Mouse (Mus musculus): Measurements from ENCODE around the gene St8sia1.

St8sia1 gene

DNA sequence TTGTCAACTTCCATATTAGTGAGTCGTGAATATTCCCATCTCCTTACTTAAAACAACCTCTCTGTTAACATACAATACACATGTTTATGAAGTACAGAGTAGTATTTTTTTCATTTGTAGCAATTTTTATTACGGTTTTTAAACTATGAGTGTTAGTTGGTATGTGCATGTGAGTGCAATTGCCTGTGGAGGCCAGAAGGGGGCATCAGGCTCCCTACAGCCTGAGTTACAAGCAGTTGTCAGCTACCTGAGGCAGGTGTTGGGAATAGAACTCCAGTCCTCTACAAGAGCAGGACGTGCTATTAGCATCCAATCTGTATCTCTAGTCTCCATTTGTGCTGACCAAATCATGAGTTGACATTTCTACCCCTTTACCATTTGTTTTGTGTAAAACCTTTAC is 19.8 kb downstream of the St8sia1 start:
- no peak for DNase-seq (ENCODE audit: extremely low spot score)

DNA sequence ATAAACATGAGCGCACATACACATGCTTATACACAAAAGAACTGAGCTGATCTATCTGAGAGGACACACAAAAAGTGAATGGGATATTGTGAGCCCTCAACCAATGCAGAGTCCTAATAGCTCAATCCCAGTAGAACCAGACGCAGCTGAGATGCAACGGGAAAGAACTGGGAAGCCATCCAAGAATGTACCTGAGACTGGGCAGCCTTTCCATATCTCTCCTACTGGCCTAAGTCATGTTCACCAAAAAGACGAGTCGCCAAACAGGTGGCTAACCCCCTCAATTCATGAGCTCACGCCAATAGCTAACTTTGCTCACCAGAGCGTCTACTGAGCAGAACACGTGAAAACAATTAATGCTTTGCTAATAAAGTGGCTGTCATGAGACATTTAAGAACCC is 20.8 kb downstream of the St8sia1 start:
- DNase-seq (ENCODE audit: extremely low spot score) = no peak

DNA sequence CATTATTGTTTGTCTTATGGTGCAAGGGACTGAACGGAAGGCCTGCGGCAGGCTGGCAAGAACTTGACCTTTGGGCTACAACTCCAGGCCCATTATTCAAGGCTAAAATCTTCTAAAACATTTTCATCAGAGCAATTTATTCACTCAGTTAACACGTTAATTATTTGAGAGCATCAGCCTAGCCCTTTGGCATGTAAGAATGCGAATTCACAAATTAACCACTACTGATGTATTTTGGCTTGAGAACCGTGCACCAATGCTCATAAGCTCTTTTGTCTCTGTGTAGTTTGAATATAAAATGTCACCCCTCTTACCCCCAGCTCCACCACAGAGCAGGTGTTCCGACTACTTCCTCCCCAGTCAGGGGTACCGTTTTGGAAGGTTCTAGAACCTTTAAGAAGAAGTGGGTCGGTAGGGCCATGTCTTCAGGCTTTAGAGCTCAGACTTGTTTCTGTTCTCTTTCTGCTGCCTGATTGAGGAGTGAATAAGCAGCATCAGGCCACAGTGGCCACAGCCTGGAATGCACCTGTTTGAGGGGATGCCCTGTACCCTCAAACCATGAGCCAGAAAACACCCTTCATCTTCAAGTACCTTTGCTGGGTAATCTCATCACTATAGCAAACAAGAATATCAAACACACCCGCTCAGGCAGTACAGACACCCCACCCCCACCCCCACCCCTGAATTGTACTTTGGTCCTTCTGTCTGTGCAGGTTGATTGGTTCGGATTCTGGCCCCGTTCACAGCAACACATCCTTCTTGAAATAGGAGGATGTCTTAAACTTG is 22.5 kb downstream of the St8sia1 start:
- no peak for DNase-seq (ENCODE audit: extremely low spot score)

DNA sequence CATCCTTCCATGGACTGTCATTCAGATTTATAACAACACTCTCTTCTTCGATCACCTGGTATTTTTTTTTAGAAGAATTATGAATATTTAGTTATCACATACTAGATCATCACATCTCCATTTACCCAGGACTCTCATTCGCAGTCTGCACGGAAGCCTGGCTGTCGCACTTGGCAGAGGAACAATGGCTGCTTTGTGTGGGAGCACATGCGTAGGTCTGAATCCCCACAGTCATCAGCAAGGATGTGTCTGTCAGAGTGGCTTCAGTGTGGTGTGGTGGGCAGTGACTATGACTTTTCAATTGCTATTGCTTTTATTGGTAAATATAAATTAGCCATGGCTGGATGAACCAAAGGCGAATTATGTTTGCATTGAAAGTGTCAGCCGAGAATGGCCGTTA is 23.2 kb downstream of the St8sia1 start:
- DNase-seq (ENCODE audit: extremely low spot score) = no peak

DNA sequence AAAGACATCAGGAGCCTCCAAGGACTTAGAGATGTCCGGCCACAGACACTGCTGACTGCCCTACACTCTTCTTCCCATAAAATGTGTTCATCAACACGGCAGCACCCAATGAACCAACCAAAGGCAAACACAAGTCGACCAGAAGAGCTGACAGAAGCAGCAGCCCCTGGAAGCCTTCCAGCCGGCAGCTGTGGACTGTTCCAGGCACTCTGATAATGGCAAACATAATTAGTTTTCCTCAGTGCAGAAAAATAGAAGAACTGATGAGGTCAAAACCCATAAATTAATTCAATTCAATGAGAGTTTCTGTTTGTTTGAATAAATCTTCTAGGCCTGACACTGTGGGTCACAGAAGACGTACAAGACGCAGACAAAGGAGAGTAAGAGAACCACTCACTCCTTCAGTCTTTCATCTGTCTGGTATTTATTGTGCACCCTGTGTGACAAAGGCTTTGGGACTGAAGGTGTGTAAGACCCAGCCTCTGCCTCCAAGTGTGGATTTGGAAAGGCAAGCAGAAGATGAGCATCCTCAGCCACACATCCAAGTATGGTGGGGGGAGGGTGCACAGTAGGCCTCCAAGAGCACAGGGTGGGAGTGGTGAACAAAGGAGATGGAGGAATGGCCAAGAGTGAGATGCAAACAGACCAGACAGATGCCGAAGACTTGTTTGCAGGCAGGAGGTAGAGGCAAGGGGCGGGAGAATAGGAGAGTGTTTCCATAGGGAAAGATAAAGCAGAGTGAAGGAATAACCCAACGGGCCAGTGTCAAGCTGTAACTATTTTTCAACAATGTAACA is 25.5 kb downstream of the St8sia1 start:
- DNase-seq (ENCODE audit: extremely low spot score) = no peak

DNA sequence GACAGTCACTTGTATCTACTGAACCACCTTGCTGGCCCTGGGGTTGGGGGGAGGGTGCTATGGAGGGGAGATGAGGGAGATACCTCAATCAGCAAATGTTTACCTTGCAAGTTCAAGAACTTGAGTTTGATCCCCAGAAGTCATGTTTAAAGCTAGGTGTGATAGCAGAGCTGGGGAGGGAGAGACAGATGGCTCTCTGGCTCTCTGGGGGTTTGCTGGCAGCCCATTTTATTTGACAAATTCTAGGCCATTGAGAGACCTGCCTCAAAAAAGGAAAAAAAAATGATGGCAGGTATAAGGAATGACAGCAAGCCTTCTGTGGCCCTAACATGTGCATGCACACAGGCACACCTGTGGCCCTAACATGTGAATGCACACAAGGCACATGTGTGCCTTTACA is 26.2 kb downstream of the St8sia1 start:
- DNase-seq (ENCODE audit: extremely low spot score) = no peak

DNA sequence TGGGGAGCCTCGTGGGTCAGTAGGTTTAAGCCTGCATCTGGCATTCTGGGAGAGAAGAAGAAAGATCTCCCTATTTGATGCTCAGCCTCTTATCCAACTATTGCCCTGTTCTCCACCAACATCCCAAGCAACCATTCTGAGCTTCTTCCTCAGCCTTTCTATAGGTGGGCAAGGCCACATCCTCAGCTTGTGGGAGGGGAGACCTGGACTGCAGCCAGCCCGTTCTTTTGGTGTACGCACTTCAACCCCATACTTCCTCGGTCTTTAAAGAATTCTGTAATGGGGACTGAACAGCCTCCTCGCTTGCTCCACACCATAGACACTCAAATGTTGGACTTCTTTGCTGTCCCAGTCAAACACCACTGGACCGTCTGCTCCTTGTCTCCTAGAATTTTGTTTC is 31.7 kb downstream of the St8sia1 start:
- no peak for DNase-seq (ENCODE audit: extremely low spot score)

DNA sequence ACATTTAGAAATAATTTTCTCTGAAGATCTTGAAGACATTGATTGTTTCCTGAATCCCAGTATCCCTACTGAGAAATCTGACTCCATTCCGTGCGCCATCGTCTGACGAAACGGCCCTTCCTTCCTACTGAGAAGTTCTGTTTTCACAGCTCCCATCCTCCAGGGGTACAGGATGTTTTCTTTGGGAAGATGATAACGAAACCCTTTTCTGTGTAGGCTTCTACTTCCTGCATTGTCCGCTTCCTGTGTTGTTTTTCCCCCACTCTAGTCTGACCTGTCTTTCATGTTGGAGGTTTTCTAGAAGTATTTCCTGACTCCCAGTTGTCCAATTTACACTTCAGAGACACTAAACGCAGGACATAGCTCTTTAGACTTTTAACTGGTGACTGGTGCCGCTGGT is 32.1 kb downstream of the St8sia1 start:
- DNase-seq (ENCODE audit: extremely low spot score) = no peak

DNA sequence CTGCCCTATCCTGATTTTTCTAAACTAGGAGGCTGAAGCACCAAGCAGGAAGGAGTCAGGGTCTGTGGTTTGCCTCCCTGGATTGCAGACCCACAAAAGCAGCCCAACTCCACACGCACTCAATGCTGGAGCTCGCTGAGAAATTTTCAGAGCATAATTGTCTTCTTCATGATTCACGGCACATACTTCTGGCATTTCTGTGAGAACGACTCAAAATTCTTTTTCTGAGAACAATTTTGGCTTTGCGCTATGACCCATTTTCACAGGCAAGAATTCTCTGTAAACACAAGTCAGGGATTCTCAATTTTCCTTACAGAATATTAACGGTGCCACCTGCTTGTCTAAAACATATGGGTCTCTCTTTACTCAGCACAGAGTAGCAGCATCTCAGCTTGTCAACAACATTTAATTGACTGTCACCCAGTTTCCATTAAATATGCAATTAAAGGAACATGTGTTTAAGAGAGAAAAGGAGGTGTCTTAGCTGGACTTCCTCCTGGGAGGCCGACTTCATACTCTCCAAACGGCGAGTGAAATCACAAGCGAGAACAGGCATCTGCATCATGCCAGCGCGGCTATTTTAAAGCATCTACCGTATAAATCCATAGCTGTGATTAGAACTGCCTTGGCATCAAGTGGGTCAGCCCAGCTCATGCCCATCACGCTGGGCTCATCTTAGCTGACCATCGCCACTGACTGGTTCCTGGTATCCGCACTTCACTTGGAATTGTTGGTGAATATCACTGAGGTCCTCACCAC is 35.5 kb downstream of the St8sia1 start:
- no peak for DNase-seq (ENCODE audit: extremely low spot score)

DNA sequence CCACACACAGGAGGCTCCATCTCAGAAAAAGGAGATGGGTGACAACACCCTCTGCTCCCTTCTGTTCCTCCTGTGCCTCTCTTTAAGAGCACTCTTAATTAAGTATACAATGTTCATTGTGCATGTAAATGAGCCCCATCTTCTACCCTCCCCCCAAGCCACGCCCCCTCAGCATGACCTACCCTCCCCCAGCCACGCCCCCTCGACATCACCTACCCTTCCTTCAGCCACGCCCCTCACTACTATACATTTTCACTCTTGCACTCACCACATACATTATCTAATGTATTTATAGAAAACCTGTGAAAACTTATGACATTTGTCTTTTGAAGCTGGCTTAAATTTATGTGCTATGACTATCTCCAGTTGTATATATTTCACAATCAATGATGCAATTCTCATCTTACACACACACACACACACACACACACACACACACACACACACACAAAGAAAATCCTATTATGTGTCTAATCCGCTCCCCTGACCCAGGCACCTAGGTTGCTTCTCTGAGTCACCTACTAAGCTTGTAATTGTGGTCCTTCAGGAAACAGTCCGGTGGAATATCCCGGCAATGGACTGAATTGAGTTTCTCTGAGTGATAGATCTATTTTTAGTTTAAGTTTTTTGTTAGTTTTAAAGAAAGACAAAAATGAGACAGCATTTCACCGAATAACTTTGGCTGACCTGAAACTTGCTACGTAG is 37.2 kb downstream of the St8sia1 start:
- DNase-seq (ENCODE audit: extremely low spot score) = no peak

DNA sequence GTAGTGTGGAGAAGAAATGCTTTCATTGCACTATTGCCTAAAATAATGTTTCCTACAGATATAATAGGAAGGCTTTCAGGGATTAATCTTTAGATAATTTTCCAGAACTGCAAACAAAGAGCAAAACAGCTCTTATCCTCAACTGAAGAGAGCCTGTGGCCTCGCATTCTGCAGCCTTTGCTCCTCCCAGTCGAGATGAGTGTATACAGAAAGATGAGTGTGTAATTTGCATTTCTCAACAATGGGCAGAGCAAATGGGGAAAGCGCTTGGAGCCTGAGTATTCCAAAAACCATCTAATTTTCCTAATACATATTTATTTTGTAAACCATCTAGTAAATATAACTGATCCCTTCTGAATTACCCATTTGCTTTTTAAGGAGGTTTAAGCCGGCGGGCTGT is 38.3 kb downstream of the St8sia1 start:
- no peak for DNase-seq (ENCODE audit: extremely low spot score)

DNA sequence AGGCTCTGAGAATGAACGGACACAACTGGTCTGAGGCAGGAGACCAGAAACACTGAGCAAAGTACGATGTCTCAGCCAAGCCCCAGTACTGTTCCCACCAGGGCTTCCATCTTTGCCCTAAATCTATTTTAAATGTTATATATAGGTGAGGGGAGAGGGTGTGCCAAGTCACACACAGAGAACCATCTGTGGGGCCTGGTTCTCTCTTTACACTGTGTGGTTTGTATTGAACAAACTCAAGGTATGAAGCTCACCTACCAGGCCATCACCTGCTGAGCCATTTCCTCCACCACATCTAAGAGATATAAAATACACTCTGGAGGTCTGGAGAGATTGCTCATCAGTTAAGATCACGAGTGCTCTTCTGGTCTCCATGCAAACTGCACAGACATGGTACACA is 38.9 kb downstream of the St8sia1 start:
- no peak for DNase-seq (ENCODE audit: extremely low spot score)

DNA sequence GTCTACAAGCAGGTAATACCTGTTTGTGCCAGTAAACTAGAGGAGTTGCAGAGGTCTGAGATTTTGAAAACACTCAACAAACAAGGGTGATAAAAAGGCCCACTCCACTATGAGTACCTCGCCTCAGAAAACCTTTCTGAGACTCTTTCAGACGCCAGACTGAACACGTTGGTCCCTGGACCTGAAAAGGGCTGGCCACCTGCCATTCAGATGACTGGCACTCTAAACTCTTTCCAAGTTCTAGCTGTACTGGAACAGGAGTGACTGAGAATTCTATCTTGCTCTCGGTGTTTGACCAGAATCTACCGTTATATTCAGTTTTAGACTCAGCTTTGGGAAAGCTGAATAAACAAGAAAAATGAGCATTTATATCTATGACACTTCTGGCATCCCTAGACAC is 43.4 kb downstream of the St8sia1 start:
- no peak for DNase-seq (ENCODE audit: extremely low spot score)

DNA sequence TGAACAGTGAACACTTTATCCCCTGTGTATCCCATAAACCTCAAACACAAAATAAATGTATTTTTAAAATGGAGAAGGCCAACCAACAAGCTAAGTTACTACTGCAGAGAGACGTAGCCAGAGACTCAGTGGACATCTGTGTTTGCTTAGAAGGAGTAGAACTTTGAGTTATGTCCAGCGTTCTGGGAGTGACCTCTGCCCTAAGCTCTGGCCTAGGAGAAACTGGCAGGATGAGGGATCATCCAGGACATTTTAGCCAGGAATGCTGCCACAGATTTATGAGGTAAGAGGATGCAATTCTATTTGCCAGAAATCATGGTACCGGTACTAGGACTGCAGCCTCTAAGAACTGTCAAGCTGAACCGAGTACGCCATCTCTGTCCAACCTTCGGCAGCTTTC is 45.6 kb downstream of the St8sia1 start:
- DNase-seq (ENCODE audit: extremely low spot score) = no peak

DNA sequence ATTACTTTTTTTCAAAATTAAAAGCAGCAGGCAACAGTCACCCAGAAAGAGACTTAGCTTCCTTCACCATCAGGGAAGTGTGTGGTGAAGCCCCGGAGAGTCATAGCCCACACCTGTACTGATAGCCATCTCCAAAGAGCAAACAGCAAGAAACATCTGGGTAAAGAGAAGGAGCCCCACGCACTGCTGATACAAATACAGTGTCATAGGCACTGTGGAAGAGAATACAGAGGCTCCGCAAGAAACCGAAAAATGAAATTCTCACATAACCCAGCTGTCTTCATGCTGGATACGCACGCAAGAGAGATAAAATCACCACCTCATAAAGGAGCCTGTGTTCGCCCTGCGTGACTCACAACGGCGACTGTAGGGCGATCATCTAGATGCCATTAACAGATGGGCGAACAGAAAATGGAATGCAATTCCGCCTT is 46.8 kb downstream of the St8sia1 start:
- DNase-seq (ENCODE audit: extremely low spot score) = no peak

DNA sequence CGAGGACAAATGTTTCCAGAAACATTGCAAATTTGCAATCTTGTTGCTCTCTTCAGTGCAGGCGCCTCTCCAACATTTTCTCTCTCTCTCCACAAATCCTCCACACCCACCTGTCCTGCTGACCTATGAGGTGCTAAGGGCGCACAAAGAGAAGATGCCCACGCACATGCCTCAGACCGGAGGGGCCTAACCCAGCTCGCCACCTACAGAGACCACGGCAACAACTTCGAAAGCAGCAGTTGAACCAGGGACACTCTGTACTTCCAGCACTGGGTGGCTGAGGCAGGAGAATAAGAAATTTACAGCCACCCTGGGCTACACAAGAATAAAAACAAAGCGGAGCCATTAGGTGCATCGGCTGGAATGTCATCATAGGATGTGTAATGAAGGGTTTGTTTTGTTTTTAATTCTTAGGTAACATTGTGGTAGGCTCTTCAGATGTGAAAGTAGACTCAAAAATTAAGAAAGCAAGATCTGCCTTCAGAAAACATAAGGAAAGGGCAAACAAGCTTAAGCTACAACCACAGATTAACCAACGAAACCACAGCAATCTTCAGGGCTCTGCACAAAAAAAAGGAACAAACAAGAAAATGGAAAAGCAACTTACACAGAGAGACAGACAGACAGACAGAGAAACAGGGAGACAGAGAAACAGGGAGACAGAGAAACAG is 47.8 kb downstream of the St8sia1 start:
- no peak for DNase-seq (ENCODE audit: extremely low spot score)

DNA sequence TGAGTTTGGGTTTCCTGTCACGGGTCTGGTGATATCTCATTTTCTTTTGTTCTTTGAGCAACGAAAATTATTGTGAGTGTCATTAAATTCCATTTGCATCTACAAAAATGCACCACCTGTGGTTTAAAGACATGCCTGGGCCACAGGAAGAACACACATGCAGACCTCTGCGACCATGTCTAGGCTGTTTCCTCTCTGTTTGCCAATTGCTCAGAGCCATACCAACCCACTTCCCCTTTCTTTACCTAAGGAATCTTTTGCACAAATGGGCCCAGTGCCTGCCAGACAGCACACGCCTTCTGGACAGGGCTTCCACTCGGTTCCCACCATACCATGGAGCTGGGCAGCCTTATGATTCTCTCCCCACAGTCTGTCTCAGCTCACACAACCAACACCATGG is 48.8 kb downstream of the St8sia1 start:
- no peak for DNase-seq (ENCODE audit: extremely low spot score)

DNA sequence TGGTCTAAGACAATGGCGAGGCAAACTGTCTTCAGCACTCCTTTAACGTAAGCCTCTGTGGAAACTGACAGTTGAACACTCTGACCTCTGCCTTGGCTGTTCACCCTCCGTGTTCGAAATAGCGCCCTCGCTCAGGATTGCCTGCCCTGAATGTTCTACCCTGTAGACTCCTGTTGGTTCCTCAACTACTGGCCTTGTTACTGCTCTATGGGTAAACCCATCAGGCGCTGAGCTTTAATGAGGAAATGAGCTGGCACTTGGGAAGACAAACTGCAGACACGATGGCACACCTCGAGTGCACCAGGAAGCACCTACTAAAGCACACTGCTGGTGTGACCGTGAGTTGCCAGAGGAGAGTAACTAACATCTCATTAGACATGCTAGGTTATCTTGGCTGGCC is 49.6 kb downstream of the St8sia1 start:
- DNase-seq (ENCODE audit: extremely low spot score) = no peak

DNA sequence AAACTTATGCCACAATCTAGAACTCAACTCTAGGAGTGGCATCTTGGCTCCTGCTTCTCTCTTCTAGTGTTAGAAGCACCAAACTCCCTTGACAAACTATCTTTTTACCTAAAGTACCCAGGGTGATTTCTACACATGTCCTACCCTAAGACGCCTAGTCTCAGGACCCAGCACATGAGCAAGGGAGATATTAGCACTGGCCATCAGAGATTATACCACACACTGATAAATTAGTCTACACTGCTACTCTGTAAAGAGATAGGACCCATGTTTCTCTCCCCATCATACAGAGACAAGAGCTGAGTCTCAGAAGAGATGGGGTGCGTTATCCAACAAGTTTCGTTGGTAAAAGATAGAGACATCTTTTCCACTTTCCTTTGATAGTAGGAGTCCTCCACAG is 53.0 kb downstream of the St8sia1 start:
- no peak for DNase-seq (ENCODE audit: extremely low spot score)

DNA sequence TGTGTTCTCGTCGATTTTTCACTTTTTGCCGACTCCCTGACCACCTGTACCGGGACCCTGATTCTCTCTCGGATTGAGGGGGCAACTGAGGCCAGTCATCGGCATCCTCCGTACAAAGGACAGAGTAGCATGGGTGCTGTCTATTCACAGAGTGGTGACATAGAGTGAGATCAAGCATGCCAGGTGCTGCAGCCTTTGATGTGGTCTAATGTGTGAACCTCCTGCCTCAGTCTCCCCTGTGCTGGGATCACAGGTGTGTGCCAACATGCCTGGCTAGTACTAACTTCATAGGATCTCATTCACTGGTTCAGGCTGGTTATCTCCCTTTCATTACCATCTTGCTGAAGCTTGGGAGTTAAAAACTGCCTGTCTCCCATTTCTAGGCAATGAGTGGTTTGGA is 53.5 kb downstream of the St8sia1 start:
- no peak for DNase-seq (ENCODE audit: extremely low spot score)

DNA sequence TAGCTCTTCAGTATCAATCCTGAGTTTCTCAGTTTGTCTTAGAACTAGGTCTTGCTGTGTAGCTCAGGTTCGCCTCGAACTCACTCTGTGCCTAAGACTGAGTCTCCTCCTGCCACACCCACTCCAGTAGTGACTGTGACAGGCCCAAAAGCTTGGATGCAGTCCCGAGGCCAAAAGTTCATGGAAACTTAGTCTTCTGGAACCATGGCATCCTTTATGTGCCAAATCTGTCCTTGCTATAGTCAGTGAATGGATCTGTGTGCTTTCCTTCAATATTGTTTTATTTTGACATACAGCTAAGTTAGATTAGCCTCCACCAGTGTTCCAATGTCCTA is 54.5 kb downstream of the St8sia1 start:
- no peak for DNase-seq (ENCODE audit: extremely low spot score)
